Mouse (Mus musculus) brain, embryonic 14.5 days (tissue): ENCODE measurements around the gene Arhgef10l.
"Not testable (repeated sequence)": the region's sequence is repeated elsewhere in the genome, so short reads cannot be mapped to it uniquely, and the experiment has no call there.

Experiments
- CTCF ChIP-seq: fragments of 200-500 bp; IDR thresholded peaks from 2 replicates; pipeline ENCODE4 v1.5.1; 2012; ENCODE audit warnings: inconsistent platforms, mild to moderate bottlenecking, moderate library complexity, borderline replicate concordance; ENCODE audit not compliant: insufficient read depth, insufficient read length; ENCODE audit errors: extremely low read depth
- POLR2A ChIP-seq: fragments of 200-500 bp; IDR thresholded peaks from 2 replicates; pipeline ENCODE4 v1.6.1; 2012; ENCODE audit warnings: mild to moderate bottlenecking, inconsistent platforms, borderline replicate concordance; ENCODE audit not compliant: poor library complexity, insufficient read depth, insufficient read length, severe bottlenecking; ENCODE audit errors: extremely low read depth

- not testable (repeated sequence) for TF ChIP-seq CTCF, POLR2A
These were observed 101.4 kb downstream of the Arhgef10l start for GRCm38 (mm10) chr4:140564459-140564858.
